Mouse (Mus musculus) heart, embryonic 11.5 days (tissue): ENCODE measurements at regions not wholly inside any gene's neighbourhood (a gene's known extent, or its start where the extent isn't known, plus 50 kb on each side); places are given as distances from the start of the nearest gene placed in this dataset.

Experiments used
- ATAC-seq: fragments of 200-750 bp; cut with Nextera tagmentation; replicated peaks from 2 replicates; pipeline ENCODE4 v1.8.0; 2017; ENCODE audit warnings: moderate library complexity; ENCODE audit not compliant: insufficient number of reproducible peaks, low FRiP score, low TSS enrichment
- H3K27ac ChIP-seq: fragments of 300-500 bp; sonication (generic); 2 replicates; pipeline ENCODE4 v1.5.1; 2014; ENCODE audit warnings: mild to moderate bottlenecking, low read depth, low read length
- H3K27me3 ChIP-seq: fragments of 300-500 bp; sonication (generic); 2 replicates; pipeline ENCODE4 v1.6.1; 2014; ENCODE audit warnings: mild to moderate bottlenecking, low read length, mixed read lengths; ENCODE audit not compliant: control insufficient read depth, insufficient read depth
- H3K36me3 ChIP-seq: fragments of 300-500 bp; sonication (generic); 2 replicates; pipeline ENCODE4 v1.6.1; 2014; ENCODE audit warnings: mild to moderate bottlenecking, low read length, moderate library complexity, mixed read lengths; ENCODE audit not compliant: control insufficient read depth, insufficient read depth
- H3K4me1 ChIP-seq: fragments of 300-500 bp; sonication (generic); 2 replicates; pipeline ENCODE4 v1.6.1; 2014; ENCODE audit warnings: low read length; ENCODE audit not compliant: control insufficient read depth, insufficient read depth
- H3K4me2 ChIP-seq: fragments of 300-500 bp; sonication (generic); 2 replicates; pipeline ENCODE4 v1.6.1; 2014; ENCODE audit warnings: mild to moderate bottlenecking, moderate library complexity
- H3K4me3 ChIP-seq: fragments of 300-500 bp; sonication (generic); 2 replicates; pipeline ENCODE4 v1.5.1; 2014; ENCODE audit warnings: low read depth, low read length
- H3K9ac ChIP-seq: fragments of 300-500 bp; sonication (generic); 2 replicates; pipeline ENCODE4 v1.6.1; 2014; ENCODE audit warnings: mild to moderate bottlenecking, low read depth, low read length, moderate library complexity
- H3K9me3 ChIP-seq: fragments of 300-500 bp; sonication (generic); replicated peaks from 2 replicates; pipeline ENCODE4 v1.6.1; 2016; ENCODE audit warnings: low read length; ENCODE audit not compliant: control insufficient read depth
- WGBS: fragments of 180-500 bp; shearing (Covaris S2); extraction: QIAGEN DNeasy Blood & Tissue Kit; methylation state at CpG from one replicate; pipeline ENCODE4 v1.1.7; 2014; ENCODE audit not compliant: insufficient replicate concordance; 5-methylcytosine and 5-hydroxymethylcytosine counted together

DNA sequence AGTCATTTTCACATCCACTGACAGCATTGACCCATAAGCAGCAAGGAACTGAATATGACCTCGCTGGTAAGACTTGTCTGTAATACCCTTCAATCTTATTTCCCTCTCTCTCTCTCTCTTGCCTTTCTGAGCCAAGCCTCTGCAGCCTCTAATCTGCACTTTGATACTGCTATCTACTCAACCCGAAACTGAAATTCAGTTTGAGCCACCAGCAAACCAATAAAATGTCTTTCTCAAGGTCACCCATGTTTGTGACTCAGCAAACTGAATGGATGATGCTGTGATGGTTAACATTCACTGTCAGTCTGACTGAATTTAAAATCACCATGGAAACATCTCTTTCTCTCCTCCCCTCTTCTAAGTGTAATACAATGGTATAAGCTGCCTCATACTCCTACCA lies 132.0 kb downstream of the Qdpr start:
- ATAC-seq, result no peak

DNA sequence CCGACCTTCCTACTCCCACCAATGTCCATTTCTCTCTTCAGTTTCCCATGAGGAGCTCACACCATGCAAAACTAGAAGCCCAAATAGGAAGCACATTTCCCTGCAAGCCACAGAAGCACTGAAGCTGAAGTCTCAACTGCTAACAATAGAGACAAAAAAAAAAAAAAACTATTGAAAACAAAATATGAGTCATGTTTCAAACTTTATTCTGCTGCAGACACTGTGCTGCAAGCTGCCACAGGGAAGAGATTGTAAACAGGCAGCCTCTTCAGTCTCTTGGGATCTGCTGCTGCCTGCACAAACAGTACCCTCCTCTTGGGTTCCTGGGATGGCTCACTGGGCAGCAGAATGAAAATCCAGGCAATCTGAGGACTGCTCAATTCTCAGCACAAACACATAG lies 148.9 kb downstream of the Qdpr start:
- H3K36me3 ChIP-seq, result no peaks in the 10 kb centered on the region
- no peaks in the 10 kb centered on the region for H3K4me1 ChIP-seq
- H3K27ac ChIP-seq, result no peak overlapping the region
- H3K27me3 ChIP-seq, result no peaks in the 10 kb centered on the region
- no peak overlapping the region for H3K4me2 ChIP-seq
- no peak overlapping the region for H3K4me3 ChIP-seq
- H3K9me3 ChIP-seq, result no peaks in the 10 kb centered on the region
- no peak overlapping the region for H3K9ac ChIP-seq
- ATAC-seq, result no peak
- WGBS, result 53% methylated on average over 1 of the region's 1 CpGs

More for the DNA sequence above, 132.0 kb downstream of the Qdpr start:
- Histone ChIP-seq H3K4me1 (no peaks in the 10 kb centered on the region), H3K27ac (no peak overlapping the region), H3K4me2 (no peak overlapping the region), H3K27me3 (no peaks in the 10 kb centered on the region), H3K9ac (no peak overlapping the region), H3K36me3 (no peaks in the 10 kb centered on the region), H3K9me3 (no peaks in the 10 kb centered on the region), H3K4me3 (no peak overlapping the region)
- 57% methylated on average over 2 of the region's 2 CpGs for WGBS

- no peaks in the 10 kb centered on the region for H3K36me3 ChIP-seq
- H3K9me3 ChIP-seq, result no peaks in the 10 kb centered on the region
- WGBS, result 28% methylated on average over 2 of the region's 2 CpGs
Measured at GRCm38 (mm10) chr5:45298872-45299271, 151.2 kb downstream of the Qdpr start.

GRCm38 (mm10) chr5:45295134-45295533 lies 154.9 kb downstream of the Qdpr start:
- Histone ChIP-seq H3K27ac (no peak overlapping the region), H3K27me3 (no peaks in the 10 kb centered on the region), H3K36me3 (no peaks in the 10 kb centered on the region), H3K4me1 (no peaks in the 10 kb centered on the region), H3K9me3 (no peaks in the 10 kb centered on the region), H3K4me2 (no peak overlapping the region), H3K9ac (no peak overlapping the region), H3K4me3 (no peak overlapping the region)
- WGBS, result 41% methylated on average over 4 of the region's 4 CpGs
- ATAC-seq, result no peak

More at GRCm38 (mm10) chr5:45298872-45299271, 151.2 kb downstream of the Qdpr start:
- no peaks in the 10 kb centered on the region for H3K4me1 ChIP-seq
- H3K27ac ChIP-seq, result no peak overlapping the region
- no peak overlapping the region for H3K4me2 ChIP-seq
- ATAC-seq, result no peak
- H3K27me3 ChIP-seq, result no peaks in the 10 kb centered on the region
- no peak overlapping the region for H3K9ac ChIP-seq
- no peak overlapping the region for H3K4me3 ChIP-seq

DNA sequence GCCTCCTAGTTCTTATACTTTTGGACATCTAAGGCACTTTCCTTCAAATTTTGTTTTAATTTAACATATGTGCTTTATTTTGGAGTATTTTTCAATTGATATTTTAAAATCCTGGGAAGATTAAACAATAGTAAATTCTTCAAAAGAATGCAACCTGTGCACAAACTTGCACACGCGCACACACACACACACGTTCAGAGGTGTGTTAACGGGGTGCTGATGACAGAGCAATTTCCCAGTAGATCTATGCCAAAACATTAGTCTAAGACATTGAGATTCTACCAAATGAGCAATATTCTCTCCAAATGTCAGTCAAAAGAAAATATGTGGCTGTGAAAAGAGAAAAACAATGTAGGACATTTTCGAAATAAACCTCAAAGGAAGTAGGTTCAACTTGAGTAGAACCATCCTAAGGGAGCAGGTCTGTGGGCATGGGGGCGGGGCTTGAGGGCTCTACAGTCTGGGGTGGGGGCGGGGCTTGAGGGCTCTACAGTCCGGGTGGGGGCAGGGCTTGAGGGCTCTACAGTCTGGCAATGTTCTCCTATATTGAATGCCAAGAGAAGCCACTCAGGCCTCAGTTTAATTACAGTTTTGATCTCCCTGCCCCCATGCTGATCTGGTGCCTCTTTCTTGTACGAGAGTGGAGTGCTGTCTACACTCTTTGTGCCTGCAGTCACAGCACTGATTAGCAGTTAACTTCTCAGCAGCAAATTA lies 157.0 kb downstream of the Qdpr start:
- no peak overlapping the region for H3K4me2 ChIP-seq
- no peak overlapping the region for H3K27ac ChIP-seq
- 73% methylated on average over 9 of the region's 9 CpGs for WGBS
- no peak for ATAC-seq
- H3K4me3 ChIP-seq, result no peak overlapping the region
- H3K4me1 ChIP-seq, result no peaks in the 10 kb centered on the region
- H3K9ac ChIP-seq, result no peak overlapping the region
- H3K36me3 ChIP-seq, result no peaks in the 10 kb centered on the region
- H3K27me3 ChIP-seq, result no peaks in the 10 kb centered on the region
- H3K9me3 ChIP-seq, result no peaks in the 10 kb centered on the region

DNA sequence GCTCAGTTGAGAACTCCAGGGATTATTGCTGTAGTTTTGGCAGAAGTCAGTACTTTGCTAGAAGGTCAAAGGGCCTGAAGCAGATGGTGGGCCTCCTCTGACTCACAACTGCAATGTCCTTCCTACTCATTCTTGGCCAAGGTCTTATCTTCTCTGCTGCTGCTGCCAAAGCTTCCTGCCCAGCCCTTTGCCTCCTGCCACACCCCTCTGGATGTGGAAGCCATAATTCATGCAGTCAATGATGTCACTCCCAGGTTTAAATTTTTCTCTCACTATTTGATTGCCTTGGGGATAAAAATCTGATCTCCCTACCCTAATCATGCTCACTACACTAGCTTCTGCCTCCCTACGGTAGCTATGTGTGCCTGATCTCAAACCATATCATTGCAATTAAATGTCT lies 157.7 kb downstream of the Qdpr start:
- H3K9ac ChIP-seq, result no peak overlapping the region
- no peak overlapping the region for H3K4me3 ChIP-seq
- H3K27ac ChIP-seq, result no peak overlapping the region
- no peaks in the 10 kb centered on the region for H3K36me3 ChIP-seq
- H3K27me3 ChIP-seq, result no peaks in the 10 kb centered on the region
- H3K9me3 ChIP-seq, result no peaks in the 10 kb centered on the region
- 73% methylated on average over 1 of the region's 1 CpGs for WGBS
- H3K4me2 ChIP-seq, result no peak overlapping the region
- ATAC-seq, result no peak
- no peaks in the 10 kb centered on the region for H3K4me1 ChIP-seq

DNA sequence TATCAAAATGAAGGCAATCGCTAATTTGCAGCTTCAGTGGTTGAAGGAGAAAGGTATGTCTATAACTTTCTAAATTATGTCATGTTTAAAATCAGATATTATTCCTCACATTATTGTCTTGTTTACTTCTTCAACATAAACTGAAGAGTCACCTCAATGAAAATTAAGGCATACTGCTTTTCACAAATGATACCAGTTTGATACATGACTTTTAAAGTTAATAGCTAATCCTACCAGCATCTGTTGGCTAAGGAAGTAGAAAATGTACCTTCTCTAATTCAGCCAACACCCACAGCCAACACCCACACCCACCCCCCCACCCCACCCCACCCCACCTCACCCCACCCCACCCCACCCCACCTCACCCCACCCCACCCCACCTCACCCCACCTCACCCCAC lies 158.3 kb downstream of the Qdpr start:
- WGBS, result 97% methylated on average over 1 of the region's 1 CpGs
- no peaks in the 10 kb centered on the region for H3K36me3 ChIP-seq
- no peak overlapping the region for H3K4me2 ChIP-seq
- H3K4me3 ChIP-seq, result no peak overlapping the region
- no peaks in the 10 kb centered on the region for H3K9me3 ChIP-seq
- no peak overlapping the region for H3K9ac ChIP-seq
- no peak for ATAC-seq
- no peaks in the 10 kb centered on the region for H3K4me1 ChIP-seq
- no peak overlapping the region for H3K27ac ChIP-seq
- H3K27me3 ChIP-seq, result no peaks in the 10 kb centered on the region

GRCm38 (mm10) chr5:45291276-45291675 lies 158.8 kb downstream of the Qdpr start:
- Histone ChIP-seq H3K9me3 (no peaks in the 10 kb centered on the region), H3K4me1 (no peaks in the 10 kb centered on the region), H3K36me3 (no peaks in the 10 kb centered on the region), H3K9ac (no peak overlapping the region), H3K4me2 (no peak overlapping the region), H3K27ac (no peak overlapping the region), H3K27me3 (no peaks in the 10 kb centered on the region), H3K4me3 (no peak overlapping the region)
- WGBS, result 81% methylated on average over 3 of the region's 3 CpGs
- no peak for ATAC-seq

GRCm38 (mm10) chr5:45286454-45286853 lies 163.6 kb downstream of the Qdpr start:
- no peak overlapping the region for H3K4me2 ChIP-seq
- H3K4me3 ChIP-seq, result no peak overlapping the region
- WGBS, result 80% methylated on average over 8 of the region's 8 CpGs
- no peak for ATAC-seq
- no peaks in the 10 kb centered on the region for H3K9me3 ChIP-seq
- H3K4me1 ChIP-seq, result no peaks in the 10 kb centered on the region
- no peak overlapping the region for H3K9ac ChIP-seq
- H3K36me3 ChIP-seq, result no peaks in the 10 kb centered on the region
- H3K27me3 ChIP-seq, result no peaks in the 10 kb centered on the region
- no peak overlapping the region for H3K27ac ChIP-seq
